Mouse (Mus musculus): ENCODE measurements around the gene Cybrd1. TPM values are rescaled to one million over a fixed set of nuclear protein-coding genes. Genes with fewer than 3 reads are reported as not detected.

Gene Cybrd1
- polyA plus RNA-seq, 1 experiment from 2014 or later = 0.60 TPM

DNA sequence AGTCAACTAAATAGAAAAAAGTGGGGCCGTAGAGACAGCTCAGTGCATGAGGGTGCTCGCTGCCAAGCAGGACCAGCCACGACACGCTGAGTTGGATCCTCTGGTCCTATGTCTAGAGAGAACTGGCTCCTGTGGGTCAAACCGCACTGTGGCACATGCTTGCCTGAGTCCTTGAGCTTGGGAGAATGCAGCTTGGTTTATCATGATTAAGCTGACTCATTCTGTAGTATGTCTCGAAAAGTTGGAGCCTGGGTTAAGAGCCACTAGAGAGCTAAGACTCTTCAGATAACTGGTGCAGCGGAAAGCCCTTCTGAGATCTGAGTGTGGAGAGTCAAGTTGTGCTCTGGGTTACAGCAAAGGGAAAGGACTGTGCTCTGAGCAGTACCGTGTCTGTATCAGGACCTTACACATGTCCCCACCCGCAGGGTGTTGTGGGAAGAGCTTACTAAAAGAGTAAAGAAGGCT is 16.4 kb downstream of the Cybrd1 start:
- no peak for ATAC-seq (ENCODE audit: insufficient number of reproducible peaks, low FRiP score, low TSS enrichment, low read depth)
- H3K4me2 ChIP-seq (ENCODE audit: low read depth, severe bottlenecking) = no peak overlapping the region
- no peak overlapping the region for H3K9ac ChIP-seq (ENCODE audit: low read length)
- no peaks in the 10 kb centered on the region for H3K4me1 ChIP-seq (ENCODE audit: control insufficient read depth, insufficient read depth, low read length)
- no peaks in the 10 kb centered on the region for H3K36me3 ChIP-seq (ENCODE audit: control insufficient read depth, insufficient read depth, low read length)
- WGBS = 91% methylated on average over 9 of the region's 9 CpGs
- no peaks in the 10 kb centered on the region for H3K27me3 ChIP-seq (ENCODE audit: control insufficient read depth, insufficient read depth, low read length)
- no peak overlapping the region for H3K4me3 ChIP-seq (ENCODE audit: low read depth, low read length)
- no peak overlapping the region for H3K27ac ChIP-seq (replicated peaks; ENCODE audit: low read depth, low read length)
- no peak for DNase-seq (ENCODE audit: low spot score)
- H3K9me3 ChIP-seq (ENCODE audit: control insufficient read depth, low read length) = no peaks in the 10 kb centered on the region

DNA sequence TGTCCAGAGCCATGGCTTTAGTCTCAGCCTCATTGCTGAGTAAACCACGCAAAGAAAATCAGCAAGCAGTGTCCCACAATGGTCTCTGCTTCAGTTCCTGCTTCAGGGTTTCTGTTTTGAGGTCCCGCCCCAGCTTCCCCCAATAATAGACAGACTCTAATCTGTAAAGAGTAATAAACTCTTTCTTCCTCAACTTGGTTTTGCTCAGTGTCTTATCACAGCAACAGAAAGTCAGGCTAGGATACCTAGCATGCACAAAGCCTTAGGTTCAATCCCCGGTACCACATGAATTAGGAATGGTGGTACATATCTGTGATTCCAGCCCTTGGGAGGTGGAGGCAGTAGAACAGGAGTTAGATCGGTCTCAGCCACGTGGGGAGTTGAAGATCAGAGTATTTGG is 17.1 kb downstream of the Cybrd1 start:
- no peak overlapping the region for H3K9ac ChIP-seq (ENCODE audit: low read length)
- no peak overlapping the region for H3K27ac ChIP-seq (replicated peaks; ENCODE audit: low read depth, low read length)
- no peaks in the 10 kb centered on the region for H3K27me3 ChIP-seq (ENCODE audit: control insufficient read depth, insufficient read depth, low read length)
- no peak for DNase-seq (ENCODE audit: low spot score)
- H3K36me3 ChIP-seq (ENCODE audit: control insufficient read depth, insufficient read depth, low read length) = no peaks in the 10 kb centered on the region
- 73% methylated on average over 5 of the region's 5 CpGs for WGBS
- ATAC-seq (ENCODE audit: insufficient number of reproducible peaks, low FRiP score, low TSS enrichment, low read depth) = no peak
- H3K4me3 ChIP-seq (ENCODE audit: low read depth, low read length) = no peak overlapping the region
- H3K9me3 ChIP-seq (ENCODE audit: control insufficient read depth, low read length) = no peaks in the 10 kb centered on the region
- no peaks in the 10 kb centered on the region for H3K4me1 ChIP-seq (ENCODE audit: control insufficient read depth, insufficient read depth, low read length)
- no peak overlapping the region for H3K4me2 ChIP-seq (ENCODE audit: low read depth, severe bottlenecking)

DNA sequence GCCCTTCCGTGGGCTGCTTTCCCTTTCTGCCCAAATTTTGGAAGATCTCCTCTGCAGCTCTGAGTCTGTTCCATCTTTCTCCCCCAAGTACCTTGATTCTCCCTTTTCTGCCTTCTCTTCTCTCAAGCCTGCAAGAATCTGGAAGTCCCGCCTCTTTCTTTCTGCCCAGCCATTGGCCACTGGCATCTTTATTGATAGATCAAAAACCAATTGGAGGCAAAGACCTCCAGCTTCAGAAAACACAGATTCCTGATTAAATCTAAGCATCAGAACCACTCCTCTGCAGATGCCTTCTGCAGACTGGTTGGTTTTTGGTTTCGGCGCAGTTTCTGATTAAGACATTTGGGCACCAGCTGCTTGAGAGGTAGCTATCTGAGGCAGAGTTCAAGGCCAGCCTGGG is 22.9 kb downstream of the Cybrd1 start:
- no peak overlapping the region for H3K4me3 ChIP-seq (ENCODE audit: low read depth, low read length)
- no peaks in the 10 kb centered on the region for H3K4me1 ChIP-seq (ENCODE audit: control insufficient read depth, insufficient read depth, low read length)
- H3K4me2 ChIP-seq (ENCODE audit: low read depth, severe bottlenecking) = no peak overlapping the region
- ATAC-seq (ENCODE audit: insufficient number of reproducible peaks, low FRiP score, low TSS enrichment, low read depth) (no peak), DNase-seq (ENCODE audit: low spot score) (no peak)
- 66% methylated on average over 4 of the region's 4 CpGs for WGBS
- H3K27ac ChIP-seq (replicated peaks; ENCODE audit: low read depth, low read length) = no peak overlapping the region
- H3K9me3 ChIP-seq (ENCODE audit: control insufficient read depth, low read length) = 0 out of 2 replicates have a peak, but pooled peaks cover 2% of the 10 kb centered on the region
- no peaks in the 10 kb centered on the region for H3K27me3 ChIP-seq (ENCODE audit: control insufficient read depth, insufficient read depth, low read length)
- H3K9ac ChIP-seq (ENCODE audit: low read length) = no peak overlapping the region
- H3K36me3 ChIP-seq (ENCODE audit: control insufficient read depth, insufficient read depth, low read length) = no peaks in the 10 kb centered on the region

DNA sequence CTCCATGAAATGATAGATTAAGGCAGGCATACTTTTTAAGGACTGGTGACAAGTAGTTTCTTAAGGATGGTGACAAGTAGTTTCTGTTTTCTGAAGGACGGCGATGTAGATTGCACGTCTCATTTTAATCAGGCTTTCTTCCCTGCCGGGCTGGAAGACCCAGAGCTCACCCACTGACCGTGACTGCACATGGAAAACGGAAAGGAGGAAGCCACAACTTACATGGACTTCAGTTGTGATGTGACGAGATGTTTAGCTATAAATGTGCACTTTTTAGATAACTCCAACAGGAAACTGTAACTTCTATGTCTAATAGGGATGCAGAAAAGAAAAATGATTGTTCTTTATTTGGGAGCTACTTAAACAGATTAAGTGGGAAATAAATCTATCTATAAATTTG is 24.7 kb downstream of the Cybrd1 start:
- WGBS = 84% methylated on average over 7 of the region's 7 CpGs
- Histone ChIP-seq H3K27me3 (ENCODE audit: control insufficient read depth, insufficient read depth, low read length) (no peaks in the 10 kb centered on the region), H3K27ac (replicated peaks; ENCODE audit: low read depth, low read length) (no peak overlapping the region), H3K4me3 (ENCODE audit: low read depth, low read length) (no peak overlapping the region), H3K4me2 (ENCODE audit: low read depth, severe bottlenecking) (no peak overlapping the region), H3K36me3 (ENCODE audit: control insufficient read depth, insufficient read depth, low read length) (no peaks in the 10 kb centered on the region), H3K9me3 (ENCODE audit: control insufficient read depth, low read length) (0 out of 2 replicates have a peak, but pooled peaks cover 2% of the 10 kb centered on the region), H3K4me1 (ENCODE audit: control insufficient read depth, insufficient read depth, low read length) (no peaks in the 10 kb centered on the region), H3K9ac (ENCODE audit: low read length) (no peak overlapping the region)
- no peak for DNase-seq (ENCODE audit: low spot score)
- no peak for ATAC-seq (ENCODE audit: insufficient number of reproducible peaks, low FRiP score, low TSS enrichment, low read depth)

- 84% methylated on average over 4 of the region's 4 CpGs for WGBS
- Histone ChIP-seq H3K4me2 (ENCODE audit: low read depth, severe bottlenecking) (no peak overlapping the region), H3K4me1 (ENCODE audit: control insufficient read depth, insufficient read depth, low read length) (no peaks in the 10 kb centered on the region), H3K9me3 (ENCODE audit: control insufficient read depth, low read length) (0 out of 2 replicates have a peak, but pooled peaks cover 2% of the 10 kb centered on the region), H3K27ac (replicated peaks; ENCODE audit: low read depth, low read length) (no peak overlapping the region), H3K36me3 (ENCODE audit: control insufficient read depth, insufficient read depth, low read length) (no peaks in the 10 kb centered on the region), H3K27me3 (ENCODE audit: control insufficient read depth, insufficient read depth, low read length) (no peaks in the 10 kb centered on the region), H3K4me3 (ENCODE audit: low read depth, low read length) (no peak overlapping the region), H3K9ac (ENCODE audit: low read length) (no peak overlapping the region)
- no peak for ATAC-seq (ENCODE audit: insufficient number of reproducible peaks, low FRiP score, low TSS enrichment, low read depth)
- DNase-seq (ENCODE audit: low spot score) = no peak
These were observed 28.1 kb downstream of the Cybrd1 start for GRCm38 (mm10) chr2:71145853-71146252.

DNA sequence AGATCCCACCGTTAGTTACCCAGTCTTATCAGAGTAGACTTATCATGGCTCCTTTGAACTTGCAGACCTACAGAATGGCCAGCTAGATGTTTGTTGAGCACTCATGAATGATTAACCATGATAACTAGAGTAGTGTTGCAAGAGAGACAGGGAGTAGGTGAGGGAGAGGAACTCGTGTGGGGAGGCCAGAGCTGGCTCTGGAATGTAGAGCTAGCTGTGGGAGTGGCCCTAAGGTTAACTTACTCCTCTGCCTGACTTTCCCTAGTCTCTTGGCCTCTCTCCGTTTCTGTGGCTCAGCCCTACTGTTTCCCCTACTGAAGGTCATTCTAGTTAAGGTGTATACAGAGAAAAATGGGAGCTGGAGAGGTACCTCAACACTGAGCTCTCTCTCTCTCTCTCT is 28.5 kb downstream of the Cybrd1 start:
- Histone ChIP-seq H3K36me3 (ENCODE audit: control insufficient read depth, insufficient read depth, low read length) (no peaks in the 10 kb centered on the region), H3K27me3 (ENCODE audit: control insufficient read depth, insufficient read depth, low read length) (no peaks in the 10 kb centered on the region), H3K27ac (replicated peaks; ENCODE audit: low read depth, low read length) (no peak overlapping the region), H3K4me2 (ENCODE audit: low read depth, severe bottlenecking) (no peak overlapping the region), H3K4me3 (ENCODE audit: low read depth, low read length) (no peak overlapping the region), H3K9ac (ENCODE audit: low read length) (no peak overlapping the region), H3K4me1 (ENCODE audit: control insufficient read depth, insufficient read depth, low read length) (no peaks in the 10 kb centered on the region), H3K9me3 (ENCODE audit: control insufficient read depth, low read length) (0 out of 2 replicates have a peak, but pooled peaks cover 2% of the 10 kb centered on the region)
- DNase-seq (ENCODE audit: low spot score) = no peak
- ATAC-seq (ENCODE audit: insufficient number of reproducible peaks, low FRiP score, low TSS enrichment, low read depth) = no peak
- 49% methylated on average over 3 of the region's 3 CpGs for WGBS

GRCm38 (mm10) chr2:71147816-71148215 is 30.1 kb downstream of the Cybrd1 start:
- ATAC-seq (ENCODE audit: insufficient number of reproducible peaks, low FRiP score, low TSS enrichment, low read depth) (no peak), DNase-seq (ENCODE audit: low spot score) (no peak)
- 56% methylated on average over 6 of the region's 6 CpGs for WGBS
- Histone ChIP-seq H3K4me2 (ENCODE audit: low read depth, severe bottlenecking) (no peak overlapping the region), H3K27ac (replicated peaks; ENCODE audit: low read depth, low read length) (no peak overlapping the region), H3K36me3 (ENCODE audit: control insufficient read depth, insufficient read depth, low read length) (no peaks in the 10 kb centered on the region), H3K27me3 (ENCODE audit: control insufficient read depth, insufficient read depth, low read length) (no peaks in the 10 kb centered on the region), H3K4me3 (ENCODE audit: low read depth, low read length) (no peak overlapping the region), H3K4me1 (ENCODE audit: control insufficient read depth, insufficient read depth, low read length) (no peaks in the 10 kb centered on the region), H3K9me3 (ENCODE audit: control insufficient read depth, low read length) (0 out of 2 replicates have a peak, but pooled peaks cover 2% of the 10 kb centered on the region), H3K9ac (ENCODE audit: low read length) (no peak overlapping the region)

DNA sequence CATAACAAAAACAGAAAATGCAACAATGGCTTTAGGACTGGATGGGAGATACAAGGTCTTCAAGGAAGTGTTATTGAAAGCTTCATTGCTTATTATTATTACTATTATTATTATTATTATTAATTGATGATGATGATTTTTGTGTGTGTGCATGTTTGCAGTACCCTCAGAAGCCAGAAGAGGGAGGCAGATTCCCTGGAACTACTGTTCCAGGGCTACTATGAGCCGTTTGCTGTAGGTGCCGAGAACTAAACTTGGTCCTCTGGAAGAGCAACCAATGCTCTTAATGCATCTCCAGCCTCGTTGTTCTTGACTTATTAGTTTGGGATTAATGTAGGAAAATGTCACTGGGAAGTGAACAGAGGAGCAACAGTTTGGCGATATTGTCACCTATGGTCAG is 34.4 kb downstream of the Cybrd1 start:
- no peaks in the 10 kb centered on the region for H3K4me1 ChIP-seq (ENCODE audit: control insufficient read depth, insufficient read depth, low read length)
- H3K9me3 ChIP-seq (ENCODE audit: control insufficient read depth, low read length) = no peaks in the 10 kb centered on the region
- WGBS = 85% methylated on average over 4 of the region's 4 CpGs
- H3K27me3 ChIP-seq (ENCODE audit: control insufficient read depth, insufficient read depth, low read length) = no peaks in the 10 kb centered on the region
- no peak overlapping the region for H3K4me3 ChIP-seq (ENCODE audit: low read depth, low read length)
- H3K9ac ChIP-seq (ENCODE audit: low read length) = no peak overlapping the region
- DNase-seq (ENCODE audit: low spot score) (no peak), ATAC-seq (ENCODE audit: insufficient number of reproducible peaks, low FRiP score, low TSS enrichment, low read depth) (no peak)
- H3K36me3 ChIP-seq (ENCODE audit: control insufficient read depth, insufficient read depth, low read length) = no peaks in the 10 kb centered on the region
- H3K4me2 ChIP-seq (ENCODE audit: low read depth, severe bottlenecking) = no peak overlapping the region
- no peak overlapping the region for H3K27ac ChIP-seq (replicated peaks; ENCODE audit: low read depth, low read length)

- Histone ChIP-seq H3K9me3 (ENCODE audit: control insufficient read depth, low read length) (no peaks in the 10 kb centered on the region), H3K36me3 (ENCODE audit: control insufficient read depth, insufficient read depth, low read length) (no peaks in the 10 kb centered on the region), H3K4me3 (ENCODE audit: low read depth, low read length) (no peak overlapping the region), H3K27ac (replicated peaks; ENCODE audit: low read depth, low read length) (no peak overlapping the region), H3K9ac (ENCODE audit: low read length) (no peak overlapping the region), H3K4me1 (ENCODE audit: control insufficient read depth, insufficient read depth, low read length) (no peaks in the 10 kb centered on the region), H3K27me3 (ENCODE audit: control insufficient read depth, insufficient read depth, low read length) (no peaks in the 10 kb centered on the region), H3K4me2 (ENCODE audit: low read depth, severe bottlenecking) (no peak overlapping the region)
- DNase-seq (ENCODE audit: low spot score) (peak; percentile 94), ATAC-seq (ENCODE audit: insufficient number of reproducible peaks, low FRiP score, low TSS enrichment, low read depth) (no peak)
- 10% methylated on average over 8 of the region's 8 CpGs for WGBS
These were observed 37.8 kb downstream of the Cybrd1 start for GRCm38 (mm10) chr2:71155486-71155885.
